Mouse (Mus musculus) small intestine, adult 2 months (tissue): ENCODE measurements around the gene Antxr1. TPM values are rescaled to one million over a fixed set of nuclear protein-coding genes. Genes with fewer than 3 reads are reported as not detected.
A peak's percentile ranks its signal among the peaks of the same experiment; 100 is the strongest.

Experiments used
- H3K27ac ChIP-seq: fragments of 200-500 bp; 2 replicates; pipeline ENCODE4 v1.5.1; 2012; ENCODE audit warnings: low read depth, low read length, control low read depth, inconsistent platforms; ENCODE audit not compliant: insufficient read depth
- H3K27me3 ChIP-seq: fragments of 200-500 bp; 2 replicates; pipeline ENCODE4 v1.6.1; 2012; ENCODE audit warnings: mild to moderate bottlenecking, moderate library complexity, low read length, inconsistent platforms; ENCODE audit not compliant: control insufficient read depth, insufficient read depth
- H3K36me3 ChIP-seq: fragments of 200-500 bp; 2 replicates; pipeline ENCODE4 v1.6.1; 2012; ENCODE audit warnings: mild to moderate bottlenecking, low read length, control low read depth, inconsistent platforms; ENCODE audit not compliant: control insufficient read depth, insufficient read depth
- H3K4me1 ChIP-seq: fragments of 200-500 bp; 2 replicates; pipeline ENCODE4 v1.6.1; 2012; ENCODE audit warnings: low read length, inconsistent platforms, mixed read lengths; ENCODE audit not compliant: control insufficient read depth, insufficient read depth, insufficient read length
- H3K4me3 ChIP-seq: fragments of 200-500 bp; 2 replicates; pipeline ENCODE4 v1.5.1; 2012; ENCODE audit warnings: low read depth, mild to moderate bottlenecking, control low read depth, inconsistent platforms, low read length, moderate library complexity
- CTCF ChIP-seq: fragments of 200-500 bp; IDR thresholded peaks from 2 replicates; pipeline ENCODE4 v1.5.1; 2012; ENCODE audit warnings: low read depth, mild to moderate bottlenecking, control low read depth, inconsistent platforms, low read length, moderate library complexity, mixed read lengths; ENCODE audit not compliant: insufficient replicate concordance, insufficient read length; ENCODE audit errors: extremely low read depth
- POLR2A ChIP-seq: fragments of 200-500 bp; IDR thresholded peaks from 2 replicates; pipeline ENCODE4 v1.6.1; 2012; ENCODE audit warnings: low read depth, mild to moderate bottlenecking, control low read depth, inconsistent platforms, low read length, moderate library complexity
- WGBS: fragments of 180-500 bp; shearing (Covaris S2); methylation state at CpG from one replicate; pipeline ENCODE4 v1.1.7; 2018; 5-methylcytosine and 5-hydroxymethylcytosine counted together
- polyA plus RNA-seq: library from polyadenylated mRNA; depleted of rRNA; stranded (reverse); fragments of >200 nt; gene quantifications from 2 replicates; pipeline ENCODE4 v1.2.3, GENCODE M21; 2012; rRNA removed

Antxr1 gene
- 3.9 TPM in 2 replicates for polyA plus RNA-seq

DNA sequence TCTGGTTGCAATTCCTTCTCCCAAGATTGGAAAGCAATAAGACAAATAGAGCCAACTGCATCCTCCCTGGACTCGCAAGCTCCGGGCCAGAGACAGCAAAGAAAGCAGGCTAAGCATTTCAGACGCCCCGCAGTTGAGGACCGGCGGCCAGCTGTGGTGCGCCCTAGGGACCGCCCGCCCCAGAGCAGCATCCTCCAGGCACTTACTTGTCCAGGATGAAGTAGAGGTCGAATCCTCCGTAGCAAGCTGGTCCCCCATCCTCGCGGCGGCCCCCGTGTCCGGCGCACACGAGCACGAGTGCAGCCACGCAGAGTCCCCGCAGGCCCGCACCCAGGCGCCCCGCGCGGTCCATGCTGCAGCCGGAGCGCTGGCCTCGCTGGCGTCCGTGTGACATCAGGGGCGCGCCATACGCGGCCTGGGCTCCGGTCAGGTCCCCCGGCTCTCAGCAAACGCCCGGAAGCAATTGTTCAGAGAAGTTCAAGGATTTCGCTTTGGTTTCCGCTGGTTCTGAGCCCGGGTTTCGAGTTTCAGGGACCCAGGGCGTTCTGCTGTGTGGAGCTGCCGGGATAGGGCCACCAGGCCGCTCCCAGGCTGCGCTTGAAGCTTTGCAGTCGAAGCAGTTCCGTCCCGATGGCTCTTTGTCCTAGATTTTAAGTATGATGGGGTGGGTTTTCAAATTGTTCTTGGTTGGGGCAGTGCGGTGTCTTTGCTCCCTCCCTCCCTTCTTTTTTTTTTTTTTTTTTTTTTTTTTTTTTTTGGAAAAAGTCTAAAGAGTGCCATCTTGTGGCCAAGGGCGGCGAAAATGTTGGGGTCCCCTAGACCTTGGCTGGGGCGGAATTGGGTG, at the start of gene Antxr1:
Antxr1 (minus strand) TSS at position 731 of the 844 bp plus-strand sequence.
- Histone ChIP-seq H3K4me1 (no peaks in the 10 kb centered on the region), H3K36me3 (no peaks in the 10 kb centered on the region), H3K4me3 (peak within 1 kb of the TSS; percentile 65), H3K27me3 (peaks cover 4% of the 10 kb centered on the region; the same call in 1 of the 2 replicates), H3K27ac (peak within 1 kb of the TSS; percentile 50)
- WGBS: under 1% methylated on average over 54 of the region's 54 CpGs
- TF ChIP-seq POLR2A (no peak), CTCF (peak; percentile 57; the same call in 1 of the 2 replicates)

DNA sequence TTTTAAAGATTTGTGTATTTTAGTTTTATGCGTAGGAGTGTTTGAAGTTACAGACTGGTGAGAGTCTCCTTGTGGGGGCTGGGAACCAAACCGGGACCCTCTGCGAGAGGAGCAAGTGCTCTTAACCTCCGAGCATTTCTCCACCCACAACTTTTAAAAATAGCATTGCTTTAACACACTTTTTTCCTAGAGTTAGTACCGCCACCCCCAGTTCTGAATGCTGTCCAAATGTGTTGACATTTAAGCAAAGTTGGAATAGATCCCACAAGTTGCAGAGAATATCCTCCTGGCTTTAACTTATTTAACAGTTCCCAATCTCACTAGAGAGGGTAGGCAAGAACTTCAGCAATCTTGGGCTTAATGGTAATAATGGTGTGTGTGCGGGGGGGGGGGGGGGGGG, 49.1 kb upstream of the Antxr1 start:
- Histone ChIP-seq H3K4me3 (no peak overlapping the region), H3K27me3 (no peaks in the 10 kb centered on the region), H3K4me1 (peaks cover 9% of the 10 kb centered on the region; the same call in 1 of the 2 replicates), H3K36me3 (no peaks in the 10 kb centered on the region), H3K27ac (no peak overlapping the region)
- 72% methylated on average over 6 of the region's 6 CpGs for WGBS
- TF ChIP-seq CTCF (peak; percentile 5; the same call in 1 of the 2 replicates), POLR2A (no peak)

DNA sequence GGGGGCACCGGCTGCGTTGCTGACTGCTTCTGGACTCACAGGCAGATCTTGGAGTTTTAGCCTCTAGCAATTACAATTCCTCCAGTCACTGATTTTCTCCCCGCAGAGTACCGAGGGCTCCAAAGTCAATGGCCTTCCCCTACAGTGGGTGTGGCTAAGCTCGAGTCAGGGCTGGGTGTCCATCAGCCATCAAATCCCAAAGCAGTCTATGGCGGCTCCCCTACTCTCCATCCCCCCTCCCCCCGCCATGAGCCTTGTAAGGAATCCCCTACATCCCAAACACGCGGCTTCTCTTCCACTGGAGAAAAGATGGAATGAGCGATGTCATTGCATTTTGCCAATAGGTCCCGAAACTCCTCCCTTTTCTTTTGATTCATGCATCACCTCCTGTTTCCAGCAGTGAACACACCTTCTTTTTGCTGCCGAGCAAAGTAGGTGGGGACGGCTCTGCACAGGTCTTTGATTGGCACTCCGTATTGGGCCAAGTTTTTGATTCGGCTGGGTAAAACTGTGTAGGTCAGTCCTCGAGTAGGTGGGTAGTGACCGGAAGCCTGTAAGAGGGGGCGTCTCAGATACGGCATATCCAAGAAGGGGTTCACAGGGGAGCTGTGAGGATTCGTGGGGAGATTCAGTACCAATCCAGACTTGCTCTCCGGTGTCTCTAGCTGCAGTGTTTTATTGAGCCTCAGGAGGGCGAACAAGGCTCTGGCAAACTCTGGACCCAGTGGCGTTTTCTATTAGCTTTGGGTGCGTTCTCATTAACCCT, 48.5 kb upstream of the Antxr1 start:
- WGBS: 46% methylated on average over 24 of the region's 24 CpGs
- Histone ChIP-seq H3K4me3 (no peak overlapping the region), H3K27me3 (no peaks in the 10 kb centered on the region), H3K36me3 (no peaks in the 10 kb centered on the region), H3K4me1 (peaks cover 5% of the 10 kb centered on the region; the same call in 1 of the 2 replicates), H3K27ac (no peak overlapping the region)
- no peak for TF ChIP-seq POLR2A
- peak; percentile 34; the same call in 1 of the 2 replicates for TF ChIP-seq CTCF

DNA sequence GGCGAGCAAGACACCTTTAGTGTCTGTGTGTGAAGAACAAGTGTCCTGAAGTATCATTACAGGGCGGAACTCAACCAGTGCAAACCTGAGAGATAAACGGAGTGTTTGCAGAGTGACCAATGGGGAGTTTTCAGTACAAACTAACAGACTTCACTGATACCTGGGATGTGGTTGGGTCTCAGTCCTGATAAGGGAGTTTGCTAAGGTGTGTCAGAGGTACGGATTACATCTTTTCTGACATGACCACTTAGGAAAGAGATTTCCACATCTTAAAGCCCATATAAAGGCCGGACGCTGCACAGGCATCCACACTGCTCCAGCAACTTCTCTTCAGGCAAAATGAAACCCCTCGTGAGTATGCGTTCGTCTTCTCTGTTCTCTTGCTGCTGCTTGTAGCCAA, 37.4 kb upstream of the Antxr1 start, which contains the start of gene Gkn2:
Gkn2 (plus strand) TSS at position 301 of the 400 bp plus-strand sequence.
- Histone ChIP-seq H3K4me1 (no peaks in the 10 kb centered on the region), H3K27ac (no peak within 1 kb of the TSS), H3K36me3 (no peaks in the 10 kb centered on the region), H3K4me3 (no peak within 1 kb of the TSS), H3K27me3 (no peaks in the 10 kb centered on the region)
- TF ChIP-seq CTCF: no peak
- no peak for TF ChIP-seq POLR2A
- WGBS: 65% methylated on average over 9 of the region's 9 CpGs

DNA sequence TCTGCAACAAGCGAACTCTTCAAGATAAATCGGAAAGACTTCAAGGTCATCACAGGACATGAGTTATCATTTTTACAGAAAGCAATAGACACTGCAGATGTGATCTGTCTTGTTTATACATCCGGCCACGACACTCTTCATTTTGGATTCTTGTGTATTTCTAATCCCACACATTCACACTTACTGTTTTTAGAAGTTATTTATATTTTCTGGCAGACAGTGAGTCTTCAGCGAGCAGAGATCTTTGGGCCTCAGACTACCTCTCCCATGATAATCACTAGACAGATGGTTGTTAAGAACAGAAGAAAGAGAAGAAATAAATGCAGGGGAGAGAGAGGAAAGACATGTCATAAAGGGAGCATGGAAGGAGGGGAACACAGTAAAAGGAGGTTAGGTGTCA, 33.6 kb upstream of the Antxr1 start:
- Histone ChIP-seq H3K4me1 (no peaks in the 10 kb centered on the region), H3K4me3 (no peak overlapping the region), H3K36me3 (no peaks in the 10 kb centered on the region), H3K27ac (no peak overlapping the region), H3K27me3 (no peaks in the 10 kb centered on the region)
- 74% methylated on average over 5 of the region's 5 CpGs for WGBS
- TF ChIP-seq POLR2A (no peak), CTCF (no peak)

DNA sequence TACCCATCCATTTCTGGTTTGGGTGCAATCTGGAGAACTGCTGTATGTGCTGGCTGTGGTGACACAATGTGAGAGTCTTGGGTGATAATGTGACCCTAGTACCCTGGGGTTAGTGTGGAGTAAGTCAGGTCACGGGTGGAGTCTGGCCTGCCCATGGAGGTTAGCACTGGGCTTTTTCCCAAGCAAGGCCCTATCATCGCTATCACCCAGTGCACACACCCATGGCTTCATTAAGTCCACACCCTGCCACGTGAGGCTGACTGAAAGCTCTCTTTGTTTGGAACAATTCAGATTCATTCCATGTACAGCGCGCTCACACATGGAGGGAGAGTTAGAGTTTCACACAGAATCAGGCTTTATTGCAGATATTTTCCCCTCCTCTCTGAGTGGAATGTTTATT, 18.8 kb upstream of the Antxr1 start:
- H3K27ac ChIP-seq: no peak overlapping the region
- no peaks in the 10 kb centered on the region for H3K36me3 ChIP-seq
- H3K27me3 ChIP-seq: no peaks in the 10 kb centered on the region
- H3K4me3 ChIP-seq: no peak overlapping the region
- no peak for TF ChIP-seq POLR2A
- no peak for TF ChIP-seq CTCF
- H3K4me1 ChIP-seq: peaks cover 4% of the 10 kb centered on the region; the same call in 1 of the 2 replicates
- WGBS: 25% methylated on average over 5 of the region's 5 CpGs

DNA sequence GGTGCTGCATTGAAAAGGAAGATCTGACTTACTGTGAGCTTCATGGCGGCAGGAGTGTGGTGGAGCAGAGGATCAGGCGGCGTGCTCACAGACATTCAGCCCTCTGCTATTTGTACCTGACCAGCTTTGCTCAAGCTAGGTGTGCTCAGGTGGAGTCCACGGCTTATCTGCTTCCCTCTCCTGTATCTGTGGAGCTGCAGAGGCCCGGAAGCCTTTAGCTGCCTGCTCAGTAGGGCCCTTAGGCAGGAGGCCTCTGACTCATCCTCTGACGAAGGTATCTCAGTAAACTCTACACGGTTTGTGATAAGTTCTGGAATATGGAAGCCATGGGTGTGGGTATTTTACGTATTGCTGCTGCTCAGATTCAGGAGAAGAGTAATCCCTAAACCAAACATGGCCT, 15.2 kb upstream of the Antxr1 start, which contains the start of gene Gkn1:
Gkn1 (minus strand) TSS at position 114 of the 400 bp plus-strand sequence.
- no peak within 1 kb of the TSS for H3K27ac ChIP-seq
- no peaks in the 10 kb centered on the region for H3K27me3 ChIP-seq
- H3K4me1 ChIP-seq: peaks cover 4% of the 10 kb centered on the region; the same call in 1 of the 2 replicates
- H3K4me3 ChIP-seq: no peak within 1 kb of the TSS
- WGBS: 84% methylated on average over 8 of the region's 8 CpGs
- no peaks in the 10 kb centered on the region for H3K36me3 ChIP-seq
- TF ChIP-seq POLR2A (no peak), CTCF (no peak)
